Mouse (Mus musculus) testis, adult 2 months (tissue): Measurements from ENCODE around the gene Jdp2. TPM values are rescaled to one million over a fixed set of nuclear protein-coding genes. Genes with fewer than 3 reads are reported as not detected.

Source experiments
- H3K27ac ChIP-seq: fragments of 200-500 bp; 2 replicates; pipeline ENCODE4 v1.5.1; 2012; ENCODE audit warnings: low read depth, low read length; ENCODE audit not compliant: control insufficient read depth, insufficient read depth
- H3K27me3 ChIP-seq: fragments of 200-500 bp; 2 replicates; pipeline ENCODE4 v1.6.1; 2012; ENCODE audit warnings: mild to moderate bottlenecking, low read length, moderate library complexity; ENCODE audit not compliant: control insufficient read depth, insufficient read depth
- H3K36me3 ChIP-seq: fragments of 200-500 bp; 2 replicates; pipeline ENCODE4 v1.6.1; 2012; ENCODE audit warnings: mild to moderate bottlenecking, low read length; ENCODE audit not compliant: control insufficient read depth, insufficient read depth
- H3K4me1 ChIP-seq: fragments of 200-500 bp; 2 replicates; pipeline ENCODE4 v1.6.1; 2012; ENCODE audit warnings: low read length; ENCODE audit not compliant: control insufficient read depth, insufficient read depth
- H3K4me3 ChIP-seq: fragments of 200-500 bp; 2 replicates; pipeline ENCODE4 v1.5.1; 2012; ENCODE audit warnings: low read depth, mild to moderate bottlenecking, low read length, moderate library complexity, mixed read lengths; ENCODE audit not compliant: control insufficient read depth
- CTCF ChIP-seq: fragments of 200-500 bp; IDR thresholded peaks from 2 replicates; pipeline ENCODE4 v1.5.1; 2012; ENCODE audit warnings: low read depth, mild to moderate bottlenecking, inconsistent platforms, low read length, moderate library complexity; ENCODE audit not compliant: control insufficient read depth, insufficient read depth, insufficient replicate concordance
- POLR2A ChIP-seq: fragments of 200-500 bp; IDR thresholded peaks from 2 replicates; pipeline ENCODE4 v1.6.1; 2012; ENCODE audit warnings: low read depth, mild to moderate bottlenecking, inconsistent platforms, low read length, moderate library complexity; ENCODE audit not compliant: control insufficient read depth
- polyA plus RNA-seq: library from polyadenylated mRNA; depleted of rRNA; stranded (reverse); fragments of >200 nt; gene quantifications from 2 replicates; pipeline ENCODE4 v1.2.3, GENCODE M21; 2012

The Jdp2 gene
- polyA plus RNA-seq, 1 experiment = 0.81 TPM

GRCm38 (mm10) chr12:85602153-85602552 lies 3.3 kb downstream of the Jdp2 start:
- no peak overlapping the region for H3K4me3 ChIP-seq
- no peak overlapping the region for H3K27ac ChIP-seq
- no peaks in the 10 kb centered on the region for H3K36me3 ChIP-seq
- H3K4me1 ChIP-seq = peaks cover 11% of the 10 kb centered on the region
- H3K27me3 ChIP-seq = no peaks in the 10 kb centered on the region; the same call in 1 of the 2 replicates
- no peak for TF ChIP-seq POLR2A
- no peak for TF ChIP-seq CTCF

- peaks cover 11% of the 10 kb centered on the region for H3K4me1 ChIP-seq
- no peaks in the 10 kb centered on the region; the same call in 1 of the 2 replicates for H3K27me3 ChIP-seq
- TF ChIP-seq CTCF = no peak
Measured at GRCm38 (mm10) chr12:85602811-85603210, 4.0 kb downstream of the Jdp2 start.

GRCm38 (mm10) chr12:85603767-85604166 lies 4.9 kb downstream of the Jdp2 start:
- Histone ChIP-seq H3K27ac (no peak overlapping the region), H3K36me3 (no peaks in the 10 kb centered on the region), H3K27me3 (no peaks in the 10 kb centered on the region; the same call in 1 of the 2 replicates), H3K4me3 (no peak overlapping the region), H3K4me1 (peaks cover 3% of the 10 kb centered on the region)
- TF ChIP-seq POLR2A (no peak), CTCF (no peak)

More at GRCm38 (mm10) chr12:85602811-85603210, 4.0 kb downstream of the Jdp2 start:
- Histone ChIP-seq H3K27ac (no peak overlapping the region), H3K4me3 (no peak overlapping the region), H3K36me3 (no peaks in the 10 kb centered on the region)

- TF ChIP-seq CTCF (no peak), POLR2A (no peak)
- no peak overlapping the region for H3K4me3 ChIP-seq
- peaks cover 2% of the 10 kb centered on the region; the same call in 1 of the 2 replicates for H3K4me1 ChIP-seq
- H3K27ac ChIP-seq = no peak overlapping the region
- no peaks in the 10 kb centered on the region for H3K27me3 ChIP-seq
- H3K36me3 ChIP-seq = no peaks in the 10 kb centered on the region
Measured at GRCm38 (mm10) chr12:85604301-85604998, 5.6 kb downstream of the Jdp2 start.

- no peak for TF ChIP-seq CTCF
- TF ChIP-seq POLR2A = no peak
- H3K36me3 ChIP-seq = no peaks in the 10 kb centered on the region
- H3K4me1 ChIP-seq = no peaks in the 10 kb centered on the region
- H3K27me3 ChIP-seq = no peaks in the 10 kb centered on the region
- H3K4me3 ChIP-seq = no peak overlapping the region
- no peak overlapping the region for H3K27ac ChIP-seq
Measured at GRCm38 (mm10) chr12:85607519-85608449, 9.0 kb downstream of the Jdp2 start.

- no peak overlapping the region for H3K4me3 ChIP-seq
- no peak overlapping the region for H3K27ac ChIP-seq
- no peaks in the 10 kb centered on the region for H3K36me3 ChIP-seq
- no peaks in the 10 kb centered on the region for H3K27me3 ChIP-seq
- no peaks in the 10 kb centered on the region for H3K4me1 ChIP-seq
- TF ChIP-seq CTCF (no peak), POLR2A (no peak)
Measured at GRCm38 (mm10) chr12:85610167-85610566, 11.3 kb downstream of the Jdp2 start.

GRCm38 (mm10) chr12:85614090-85614489 lies 15.3 kb downstream of the Jdp2 start:
- no peaks in the 10 kb centered on the region for H3K36me3 ChIP-seq
- H3K27me3 ChIP-seq = no peaks in the 10 kb centered on the region
- no peak overlapping the region for H3K27ac ChIP-seq
- no peaks in the 10 kb centered on the region for H3K4me1 ChIP-seq
- TF ChIP-seq CTCF (no peak), POLR2A (no peak)
- no peak overlapping the region for H3K4me3 ChIP-seq
